Mouse (Mus musculus): ENCODE data around the gene Pkdrej.

DNA sequence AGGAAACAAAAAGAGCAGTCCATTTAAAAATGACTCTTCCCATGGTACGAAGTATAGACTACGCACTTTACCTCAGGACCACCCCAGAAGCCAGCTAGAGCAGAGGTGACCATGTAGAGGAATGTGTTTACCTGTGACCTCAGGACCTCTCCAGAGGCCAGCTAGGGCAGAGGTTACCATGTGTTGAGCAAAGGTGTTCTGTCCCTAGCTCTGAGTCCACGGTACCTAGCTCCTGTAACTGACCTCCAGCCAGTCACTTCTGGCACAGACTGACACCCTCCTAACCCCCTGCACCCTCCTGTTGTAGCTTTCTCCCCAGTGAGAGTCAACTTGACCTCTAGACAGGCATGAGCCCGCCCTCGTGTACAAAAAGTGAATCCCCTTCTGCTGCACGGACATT is 34.1 kb downstream of the Pkdrej start:
- TF ChIP-seq CTCF (IDR thresholded peaks at IDR 0.05; ENCODE audit: extremely low read depth, insufficient read length, insufficient replicate concordance, low read depth, low read length): no peak
- no peak for TF ChIP-seq POLR2A (IDR thresholded peaks at IDR 0.05; ENCODE audit: low read depth, low read length)

Data from small intestine, adult 2 months (tissue).